Mouse (Mus musculus) adrenal gland, adult 10 weeks (tissue): ENCODE results near the gene Hsd17b2. TPM values are rescaled to one million over a fixed set of nuclear protein-coding genes. Genes with fewer than 3 reads are reported as not detected.

Experiments
- polyA plus RNA-seq: library from polyadenylated mRNA; stranded (reverse); fragments of 350-450 nt; fragmentation: Illumina TruSeq; extraction: RNeasy Lipid Tissue Mini Kit (QIAGEN cat#74804); gene quantifications from one replicate; pipeline ENCODE4 v1.2.3, GENCODE M21; 2014; ENCODE audit warnings: low read depth, low replicate concordance

The Hsd17b2 gene
- polyA plus RNA-seq = not detected

GRCm38 (mm10) chr8:117701859-117702258, at the start of gene Hsd17b2:
TSS of gene Hsd17b2 (plus strand) at chr8:117701904.

DNA sequence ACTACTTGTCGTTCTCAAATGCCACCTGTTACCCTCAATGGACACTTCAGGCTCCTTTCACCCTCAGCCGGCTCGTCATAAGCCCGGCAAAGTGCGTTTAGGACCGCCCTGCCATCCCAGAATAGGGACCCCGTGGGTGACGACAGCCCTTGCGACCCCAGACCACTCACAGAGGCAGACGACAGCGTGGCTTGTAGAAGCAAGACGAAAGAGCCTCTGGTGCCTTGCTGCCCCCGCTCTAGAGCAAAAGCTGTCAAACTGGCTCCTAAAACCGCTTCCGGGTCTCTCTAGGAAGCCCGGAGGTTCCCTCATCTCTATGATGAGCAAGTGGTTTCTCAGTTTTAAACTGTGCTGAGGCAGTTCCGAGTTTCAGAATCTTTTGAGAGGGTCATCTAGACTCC, 28.3 kb upstream of the Hsd17b2 start, which contains the start of gene Sdr42e1:
Gene Sdr42e1 (minus strand): TSS at position 260 of the 401 bp plus-strand sequence.

DNA sequence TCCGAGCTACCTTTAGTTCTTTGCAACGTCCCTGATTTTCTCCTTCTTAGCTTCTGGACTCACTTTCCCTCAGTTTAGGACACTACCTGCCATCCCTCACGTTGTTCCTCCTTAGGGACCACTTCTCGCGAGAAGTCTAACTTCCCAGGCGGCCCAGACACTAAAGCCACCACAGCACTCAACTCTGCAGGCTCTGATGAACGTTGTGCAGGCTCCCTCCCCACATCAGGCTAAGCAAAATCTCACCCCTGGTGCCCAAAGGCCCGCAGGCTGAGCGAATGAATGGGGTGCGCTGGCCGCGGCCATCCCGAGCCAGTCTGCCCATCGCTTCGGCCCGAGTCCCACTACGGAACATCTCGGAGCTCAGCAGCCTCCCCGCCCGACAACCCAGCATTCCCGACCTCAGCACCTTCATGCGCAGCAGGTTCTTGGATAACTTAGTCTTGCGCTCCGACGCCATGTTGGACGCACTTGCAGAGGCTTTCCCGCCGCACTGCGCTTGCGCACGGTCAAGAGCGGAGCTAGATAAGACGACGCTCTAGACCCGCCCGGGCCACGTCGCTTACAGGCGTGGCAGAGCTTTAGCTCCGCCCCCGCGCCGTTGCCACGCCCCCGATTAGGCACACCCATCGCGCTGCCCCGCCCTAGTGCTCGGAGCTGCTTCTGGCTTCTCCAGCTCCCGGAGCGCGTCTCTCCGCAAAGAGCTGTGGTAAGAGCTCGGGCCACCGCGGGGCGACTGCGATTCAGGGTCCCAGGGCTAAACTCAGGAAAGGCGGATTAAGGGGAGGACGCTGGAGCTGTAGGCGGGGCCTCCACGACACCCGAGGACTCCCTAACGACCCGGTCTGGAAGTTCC, 100.0 kb downstream of the Hsd17b2 start, which contains the start of gene Mphosph6:
Gene Mphosph6 (minus strand): TSS at position 501 of the 856 bp plus-strand sequence.

Other genes starting within 250 kb of the Hsd17b2 start
- gene Plcg2, start 203.6 kb upstream of the Hsd17b2 start, polyA plus RNA-seq = 1.2 TPM
- 1.6 TPM for gene Sdr42e1, start 28.2 kb upstream of the Hsd17b2 start, polyA plus RNA-seq
- gene Mphosph6, start 100.0 kb downstream of the Hsd17b2 start, polyA plus RNA-seq = 43.6 TPM